Mouse (Mus musculus): ENCODE measurements around the gene Unc79. TPM values are rescaled to one million over a fixed set of nuclear protein-coding genes. Genes with fewer than 3 reads are reported as not detected.

Unc79 gene
- polyA plus RNA-seq, 1 experiment = 2.0 TPM

GRCm38 (mm10) chr12:103163596-103163995 lies 214.9 kb downstream of the Unc79 start:
- Histone ChIP-seq H3K4me1 (ENCODE audit: control insufficient read depth, insufficient read depth, low read length) (no peaks in the 10 kb centered on the region), H3K4me3 (ENCODE audit: control insufficient read depth, low read depth, low read length) (no peak overlapping the region), H3K27me3 (ENCODE audit: control insufficient read depth, insufficient read depth, low read length) (no peaks in the 10 kb centered on the region), H3K27ac (ENCODE audit: control insufficient read depth, insufficient read depth, low read depth, low read length) (no peak overlapping the region), H3K36me3 (ENCODE audit: control insufficient read depth, insufficient read depth, low read length) (no peaks in the 10 kb centered on the region)
- no peak for TF ChIP-seq CTCF (IDR thresholded peaks at IDR 0.05; ENCODE audit: control insufficient read depth, insufficient read depth, insufficient replicate concordance, low read depth, low read length)
- no peak for TF ChIP-seq POLR2A (IDR thresholded peaks at IDR 0.05; ENCODE audit: control insufficient read depth, low read depth, low read length)

GRCm38 (mm10) chr12:103164101-103165030 lies 215.7 kb downstream of the Unc79 start:
- Histone ChIP-seq H3K27ac (ENCODE audit: control insufficient read depth, insufficient read depth, low read depth, low read length) (no peak overlapping the region), H3K27me3 (ENCODE audit: control insufficient read depth, insufficient read depth, low read length) (no peaks in the 10 kb centered on the region), H3K36me3 (ENCODE audit: control insufficient read depth, insufficient read depth, low read length) (no peaks in the 10 kb centered on the region), H3K4me3 (ENCODE audit: control insufficient read depth, low read depth, low read length) (no peak overlapping the region), H3K4me1 (ENCODE audit: control insufficient read depth, insufficient read depth, low read length) (no peaks in the 10 kb centered on the region)
- TF ChIP-seq POLR2A (IDR thresholded peaks at IDR 0.05; ENCODE audit: control insufficient read depth, low read depth, low read length) (no peak), CTCF (IDR thresholded peaks at IDR 0.05; ENCODE audit: control insufficient read depth, insufficient read depth, insufficient replicate concordance, low read depth, low read length) (no peak)

- H3K27ac ChIP-seq (ENCODE audit: control insufficient read depth, insufficient read depth, low read depth, low read length) = no peak overlapping the region
- TF ChIP-seq CTCF (IDR thresholded peaks at IDR 0.05; ENCODE audit: control insufficient read depth, insufficient read depth, insufficient replicate concordance, low read depth, low read length) (no peak), POLR2A (IDR thresholded peaks at IDR 0.05; ENCODE audit: control insufficient read depth, low read depth, low read length) (no peak)
These were observed 220.2 kb downstream of the Unc79 start for GRCm38 (mm10) chr12:103168892-103169291.

GRCm38 (mm10) chr12:103183057-103183456 lies 234.4 kb downstream of the Unc79 start:
- Histone ChIP-seq H3K4me1 (ENCODE audit: control insufficient read depth, insufficient read depth, low read length) (peaks cover 2% of the 10 kb centered on the region; the same call in 1 of the 2 replicates), H3K4me3 (ENCODE audit: control insufficient read depth, low read depth, low read length) (no peak overlapping the region), H3K36me3 (ENCODE audit: control insufficient read depth, insufficient read depth, low read length) (no peaks in the 10 kb centered on the region), H3K27ac (ENCODE audit: control insufficient read depth, insufficient read depth, low read depth, low read length) (no peak overlapping the region), H3K27me3 (ENCODE audit: control insufficient read depth, insufficient read depth, low read length) (no peaks in the 10 kb centered on the region)
- TF ChIP-seq CTCF (IDR thresholded peaks at IDR 0.05; ENCODE audit: control insufficient read depth, insufficient read depth, insufficient replicate concordance, low read depth, low read length) (no peak), POLR2A (IDR thresholded peaks at IDR 0.05; ENCODE audit: control insufficient read depth, low read depth, low read length) (no peak)

More at GRCm38 (mm10) chr12:103168892-103169291, 220.2 kb downstream of the Unc79 start:
- no peak overlapping the region for H3K4me3 ChIP-seq (ENCODE audit: control insufficient read depth, low read depth, low read length)
- H3K27me3 ChIP-seq (ENCODE audit: control insufficient read depth, insufficient read depth, low read length) = no peaks in the 10 kb centered on the region
- H3K4me1 ChIP-seq (ENCODE audit: control insufficient read depth, insufficient read depth, low read length) = no peaks in the 10 kb centered on the region
- H3K36me3 ChIP-seq (ENCODE audit: control insufficient read depth, insufficient read depth, low read length) = no peaks in the 10 kb centered on the region

GRCm38 (mm10) chr12:103187020-103187419 lies 238.4 kb downstream of the Unc79 start:
- Histone ChIP-seq H3K27ac (ENCODE audit: control insufficient read depth, insufficient read depth, low read depth, low read length) (no peak overlapping the region), H3K36me3 (ENCODE audit: control insufficient read depth, insufficient read depth, low read length) (no peaks in the 10 kb centered on the region), H3K27me3 (ENCODE audit: control insufficient read depth, insufficient read depth, low read length) (no peaks in the 10 kb centered on the region), H3K4me1 (ENCODE audit: control insufficient read depth, insufficient read depth, low read length) (peaks cover 3% of the 10 kb centered on the region; the same call in 1 of the 2 replicates), H3K4me3 (ENCODE audit: control insufficient read depth, low read depth, low read length) (no peak overlapping the region)
- no peak for TF ChIP-seq POLR2A (IDR thresholded peaks at IDR 0.05; ENCODE audit: control insufficient read depth, low read depth, low read length)

- TF ChIP-seq POLR2A (IDR thresholded peaks at IDR 0.05; ENCODE audit: control insufficient read depth, low read depth, low read length) (no peak), CTCF (IDR thresholded peaks at IDR 0.05; ENCODE audit: control insufficient read depth, insufficient read depth, insufficient replicate concordance, low read depth, low read length) (no peak)
- H3K27me3 ChIP-seq (ENCODE audit: control insufficient read depth, insufficient read depth, low read length) = no peaks in the 10 kb centered on the region
- peaks cover 3% of the 10 kb centered on the region; the same call in 1 of the 2 replicates for H3K4me1 ChIP-seq (ENCODE audit: control insufficient read depth, insufficient read depth, low read length)
- H3K27ac ChIP-seq (ENCODE audit: control insufficient read depth, insufficient read depth, low read depth, low read length) = no peak overlapping the region
- no peak overlapping the region for H3K4me3 ChIP-seq (ENCODE audit: control insufficient read depth, low read depth, low read length)
- no peaks in the 10 kb centered on the region for H3K36me3 ChIP-seq (ENCODE audit: control insufficient read depth, insufficient read depth, low read length)
These were observed 239.6 kb downstream of the Unc79 start for GRCm38 (mm10) chr12:103188223-103188622.

GRCm38 (mm10) chr12:103189771-103190170 lies 241.1 kb downstream of the Unc79 start:
- TF ChIP-seq POLR2A (IDR thresholded peaks at IDR 0.05; ENCODE audit: control insufficient read depth, low read depth, low read length) (no peak), CTCF (IDR thresholded peaks at IDR 0.05; ENCODE audit: control insufficient read depth, insufficient read depth, insufficient replicate concordance, low read depth, low read length) (no peak)
- no peaks in the 10 kb centered on the region for H3K27me3 ChIP-seq (ENCODE audit: control insufficient read depth, insufficient read depth, low read length)
- H3K27ac ChIP-seq (ENCODE audit: control insufficient read depth, insufficient read depth, low read depth, low read length) = no peak overlapping the region
- no peak overlapping the region for H3K4me3 ChIP-seq (ENCODE audit: control insufficient read depth, low read depth, low read length)
- peaks cover 3% of the 10 kb centered on the region; the same call in 1 of the 2 replicates for H3K4me1 ChIP-seq (ENCODE audit: control insufficient read depth, insufficient read depth, low read length)
- no peaks in the 10 kb centered on the region for H3K36me3 ChIP-seq (ENCODE audit: control insufficient read depth, insufficient read depth, low read length)
